Mouse (Mus musculus) E14TG2a.4 (cell line): Measurements from ENCODE around the gene Cmtm2b.

ENCODE experiments used
- CTCF ChIP-seq: conservative IDR thresholded peaks from 2 replicates; pipeline ENCODE4 v1.5.1; 2014; ENCODE audit warnings: low read length
- NANOG ChIP-seq: IDR thresholded peaks from 2 replicates; pipeline ENCODE4 v1.6.1; 2014; ENCODE audit warnings: borderline replicate concordance, low read length, mixed read lengths

DNA sequence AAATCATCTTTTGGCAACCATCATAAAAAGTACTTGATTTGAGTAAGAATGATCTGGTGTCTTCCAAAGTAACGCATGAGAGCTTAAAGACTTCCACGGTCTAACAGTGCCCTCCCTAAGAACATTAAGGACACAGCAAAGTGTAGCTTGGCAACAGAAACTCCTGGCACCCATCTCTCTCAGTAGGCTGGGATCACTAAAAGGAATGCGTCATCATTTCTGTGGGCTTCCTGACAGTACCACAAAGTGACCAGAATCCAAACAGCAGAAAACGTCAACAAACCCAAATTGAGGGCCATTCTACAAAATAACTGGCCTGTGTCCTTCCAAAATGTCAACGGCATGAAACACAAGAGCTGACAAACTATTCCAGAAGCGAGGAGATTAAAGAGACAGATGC, 48.0 kb downstream of the Cmtm2b start:
- TF ChIP-seq CTCF (no peak), NANOG (no peak)
